Mouse (Mus musculus) 3134 (cell line): ENCODE data around the gene Dlk1.

Experiments used
- DNase-seq: peaks from one replicate; pipeline ENCODE4 v3.0.0-alpha.2; 2011; ENCODE audit warnings: low spot score; ENCODE audit not compliant: insufficient read length; ENCODE audit errors: extremely low read depth

Dlk1 gene

GRCm38 (mm10) chr12:109452592-109452991, at the start of gene Dlk1:
Dlk1 (plus strand) TSS chr12:109452823.
- no peak for DNase-seq

DNA sequence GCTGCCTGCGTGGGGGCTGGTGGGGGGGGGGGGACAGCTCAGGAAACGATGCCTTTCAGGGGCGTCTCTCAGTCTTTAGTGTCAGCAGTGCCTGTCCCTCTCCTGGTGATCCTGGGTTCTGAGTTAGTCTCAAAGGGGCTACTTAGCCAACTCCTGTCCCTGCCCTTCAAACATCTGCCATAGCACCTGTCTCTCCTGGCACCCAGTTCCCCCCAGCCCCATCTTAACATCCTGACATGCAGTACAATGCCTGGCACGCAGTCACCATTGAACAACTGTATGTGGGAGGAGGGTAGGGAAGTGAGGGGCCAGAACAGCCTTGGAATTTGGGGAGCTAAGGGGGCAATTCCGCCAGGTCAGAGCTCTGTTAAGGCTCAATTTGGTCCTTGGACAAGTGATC, 49.7 kb upstream of the Dlk1 start:
- DNase-seq, result no peak

GRCm38 (mm10) chr12:109403752-109404151, 48.9 kb upstream of the Dlk1 start:
- no peak for DNase-seq

DNA sequence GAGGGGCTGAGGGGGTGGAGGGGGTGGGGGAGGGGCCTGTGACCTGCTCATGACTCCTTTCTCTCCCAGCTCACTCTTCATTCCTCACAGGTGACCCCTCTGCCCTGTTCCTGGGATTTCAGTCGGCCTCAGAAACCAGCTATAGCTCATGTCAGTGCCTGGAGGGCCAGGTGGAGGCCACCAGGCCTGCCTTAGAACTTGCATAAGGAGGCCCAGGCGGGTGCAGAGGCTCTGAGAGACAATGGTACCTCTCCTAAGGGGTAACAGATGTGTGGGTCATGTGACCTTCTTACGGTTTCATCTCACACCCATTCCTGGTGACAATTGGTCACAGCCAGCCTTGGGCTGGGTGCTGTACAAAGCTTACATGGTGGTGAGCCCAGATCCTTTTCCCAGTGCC, 46.6 kb upstream of the Dlk1 start:
- no peak for DNase-seq

GRCm38 (mm10) chr12:109410723-109411122, 41.9 kb upstream of the Dlk1 start:
- DNase-seq, result no peak

DNA sequence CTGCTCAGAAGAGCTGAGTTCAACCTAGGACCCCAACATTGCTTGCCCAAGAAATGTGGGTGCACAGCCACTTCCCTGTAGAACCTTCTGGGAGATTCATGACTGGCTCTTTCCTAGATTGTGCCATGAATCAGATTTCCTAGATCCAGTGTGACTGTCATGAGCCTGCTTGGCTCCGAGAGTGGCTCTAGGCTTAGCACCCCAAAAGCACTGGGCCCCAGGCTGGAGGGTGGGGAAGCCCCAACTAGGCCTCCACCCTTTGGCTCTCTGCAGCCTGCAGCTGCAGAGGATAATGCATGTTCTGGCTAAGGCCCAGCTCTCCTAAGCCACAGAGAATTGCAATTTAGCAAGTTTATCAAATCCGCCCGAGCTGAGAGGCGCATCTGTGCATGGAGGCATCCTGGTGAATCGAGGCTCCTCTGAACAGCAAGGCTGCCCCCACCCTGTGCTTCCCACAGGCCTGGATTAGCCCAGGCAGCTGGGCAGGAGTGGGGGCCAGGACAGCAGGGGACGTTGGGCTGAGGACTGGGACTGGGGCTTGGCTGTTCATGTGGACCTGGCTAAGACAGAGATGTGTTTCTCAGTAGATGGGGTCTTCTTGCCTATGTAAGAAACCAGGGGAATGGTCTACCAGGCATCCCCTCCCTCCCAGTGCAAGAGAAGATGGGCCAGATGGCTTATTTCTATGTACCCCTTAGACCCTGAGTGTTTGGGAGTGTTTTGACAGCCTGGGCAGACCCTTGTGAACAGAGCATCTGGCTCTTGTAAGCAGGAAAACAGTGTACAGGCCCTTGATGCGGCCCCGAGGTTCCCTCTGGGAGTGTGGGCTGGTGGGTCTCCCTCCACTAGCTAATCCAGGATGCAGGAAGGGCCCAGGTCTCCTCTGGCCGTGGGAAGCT, 41.2 kb upstream of the Dlk1 start:
- DNase-seq, result no peak

DNA sequence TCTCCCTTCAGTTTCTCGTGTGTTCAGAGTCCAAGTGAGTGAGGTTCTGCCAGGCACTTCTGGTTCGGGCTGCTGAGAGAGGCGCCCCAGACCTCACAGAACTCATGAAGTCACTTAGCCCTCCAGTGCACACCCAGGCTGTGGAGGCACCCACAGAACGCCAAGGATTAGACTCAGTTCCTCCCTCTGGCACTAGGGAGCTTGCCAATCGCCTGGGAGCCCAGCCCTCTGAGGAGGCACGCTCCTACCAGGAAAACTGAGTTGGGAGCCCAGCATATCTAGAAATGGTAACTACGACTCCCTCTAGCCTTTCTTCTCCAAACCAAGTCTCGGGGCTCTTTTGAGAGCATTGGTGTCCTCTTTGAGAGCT, 40.6 kb upstream of the Dlk1 start:
- no peak for DNase-seq

GRCm38 (mm10) chr12:109412675-109413074, 39.9 kb upstream of the Dlk1 start:
- no peak for DNase-seq

DNA sequence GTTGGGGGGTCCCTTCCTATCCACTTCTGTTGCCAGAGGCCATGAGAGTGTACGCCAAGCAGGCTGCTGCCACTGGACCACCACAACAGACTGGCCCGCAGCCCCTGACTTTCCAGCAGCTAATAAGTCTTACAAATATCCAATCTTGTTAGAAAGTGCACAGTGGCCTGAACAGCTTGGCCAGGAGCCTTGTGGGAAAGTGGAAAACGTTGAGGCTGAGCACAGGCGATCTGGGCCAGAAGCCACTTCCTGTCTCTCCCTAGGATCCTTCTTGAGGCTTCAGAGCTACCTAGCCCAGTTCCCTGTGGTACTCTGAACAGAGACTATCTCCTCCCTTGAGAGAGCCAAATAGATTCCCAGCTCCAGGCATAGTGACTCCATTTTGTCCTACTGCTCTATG, 39.3 kb upstream of the Dlk1 start:
- no peak for DNase-seq

DNA sequence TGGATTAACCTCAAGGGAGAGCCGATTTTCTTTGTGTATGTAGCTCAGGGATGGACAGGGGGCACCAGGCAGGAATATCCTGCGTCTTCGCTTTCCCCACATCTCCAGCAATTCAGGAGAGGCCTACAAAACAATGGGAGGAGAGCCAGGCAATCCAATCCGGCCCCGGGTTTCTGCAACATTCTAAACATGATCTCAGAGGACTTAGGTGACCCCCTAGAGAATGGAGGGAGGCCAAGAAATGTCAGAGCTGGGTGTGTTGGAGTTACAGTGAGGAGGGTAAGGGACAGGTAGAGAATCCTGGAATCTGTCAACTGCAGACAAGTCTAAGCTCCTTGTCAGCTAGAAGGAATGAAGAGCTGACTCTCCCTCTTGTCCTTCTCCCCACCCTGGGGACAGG, 35.9 kb upstream of the Dlk1 start:
- DNase-seq, result no peak

GRCm38 (mm10) chr12:109417476-109418201, 35.0 kb upstream of the Dlk1 start:
- peak; percentile 84 for DNase-seq

DNA sequence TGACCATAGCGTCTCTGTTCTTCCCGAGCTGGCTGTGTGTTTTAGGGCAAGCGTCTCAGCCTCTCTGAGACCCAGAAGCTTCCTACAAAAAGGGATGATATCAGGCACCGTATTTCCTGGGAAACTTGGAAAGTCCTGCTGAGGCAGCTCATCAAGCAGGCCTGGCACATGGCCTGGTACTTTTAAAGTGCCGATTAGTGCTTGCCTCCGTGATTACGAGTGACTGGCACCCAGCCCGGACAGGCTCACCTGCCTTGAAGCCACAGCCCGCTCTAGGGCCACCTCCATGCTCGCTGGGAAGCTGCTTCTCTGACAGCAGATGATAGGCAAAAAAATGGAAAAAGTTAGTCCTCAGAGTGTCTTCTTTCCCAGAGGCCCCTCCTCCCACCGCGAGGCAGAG, 32.6 kb upstream of the Dlk1 start:
- DNase-seq, result no peak

DNA sequence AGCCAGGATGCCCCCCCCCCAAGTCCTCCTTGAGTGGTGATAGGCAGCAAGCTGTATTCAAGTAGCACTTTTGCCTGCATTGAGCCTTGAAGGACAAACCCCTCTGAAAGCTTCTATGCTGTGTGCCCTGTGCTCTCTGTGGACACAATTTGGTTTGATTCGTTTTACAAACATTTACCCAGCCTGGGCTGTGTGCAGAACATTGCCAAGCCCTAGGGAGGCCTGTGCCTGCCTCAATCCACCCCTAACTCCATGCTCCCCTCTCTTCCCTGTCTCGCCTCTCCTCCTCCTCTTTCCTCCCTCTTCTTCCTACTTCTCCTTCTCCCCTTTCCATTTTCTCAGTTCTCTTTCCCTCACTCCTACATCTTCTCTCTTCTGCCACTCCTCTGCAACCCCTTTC, 29.5 kb upstream of the Dlk1 start:
- DNase-seq, result no peak

GRCm38 (mm10) chr12:109423716-109424429, 28.8 kb upstream of the Dlk1 start:
- DNase-seq, result no peak

GRCm38 (mm10) chr12:109424753-109425332, 27.8 kb upstream of the Dlk1 start:
- DNase-seq, result no peak

DNA sequence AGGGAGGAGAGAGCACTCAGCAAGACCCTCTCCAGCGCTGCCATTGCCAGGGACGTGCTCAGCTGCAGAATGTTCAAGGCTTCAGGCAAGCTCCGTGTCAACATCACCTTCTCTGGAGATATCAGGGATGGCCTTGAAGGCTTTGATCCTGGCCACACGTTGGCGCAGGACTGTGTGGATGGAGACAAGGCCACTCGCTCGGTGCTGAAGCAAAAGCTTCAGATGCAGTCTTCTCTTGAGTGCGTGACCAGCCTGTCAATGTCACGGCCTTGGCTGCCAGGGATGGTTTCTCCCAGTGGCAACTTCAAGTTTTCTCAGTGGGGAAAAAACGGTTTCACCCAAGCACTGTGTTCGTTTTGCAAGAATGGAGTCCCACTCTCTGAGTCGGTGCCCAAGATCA, 26.6 kb upstream of the Dlk1 start:
- DNase-seq, result no peak

DNA sequence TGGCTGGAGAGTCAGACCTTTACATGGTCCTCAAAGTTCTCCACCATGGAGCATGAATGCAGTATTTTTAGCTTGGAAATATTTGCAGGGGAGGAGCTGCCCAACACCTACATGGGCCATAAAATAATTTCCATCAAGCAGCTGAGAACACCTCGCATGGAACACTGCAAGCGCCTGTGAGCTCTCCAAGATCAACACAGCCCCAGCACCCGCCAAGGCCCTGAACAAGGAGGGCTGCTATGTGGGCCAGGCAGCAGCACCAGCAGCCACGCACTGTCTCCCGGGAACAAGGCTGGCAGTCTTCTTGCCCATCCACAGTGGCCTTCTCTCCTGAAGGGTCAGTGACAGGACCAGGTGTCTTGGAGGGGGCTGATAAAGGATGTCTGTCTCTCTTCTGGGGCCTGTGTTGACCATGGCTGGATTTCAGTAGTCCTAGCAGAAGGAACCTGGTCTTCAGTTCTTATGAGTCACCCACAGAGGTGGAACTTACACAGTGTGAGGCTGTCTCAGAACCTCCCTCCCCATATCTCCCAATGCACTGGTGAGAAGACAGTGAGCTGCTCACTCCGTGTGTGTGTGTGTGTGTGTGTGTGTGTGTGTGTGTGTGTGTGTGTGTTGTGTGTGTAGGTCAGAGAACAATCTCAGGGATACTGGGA, 20.0 kb upstream of the Dlk1 start:
- DNase-seq, result no peak

GRCm38 (mm10) chr12:109436367-109436807, 16.2 kb upstream of the Dlk1 start:
- DNase-seq, result no peak

GRCm38 (mm10) chr12:109436852-109437251, 15.8 kb upstream of the Dlk1 start:
- no peak for DNase-seq

- DNase-seq, result peak; percentile 63
Measured at GRCm38 (mm10) chr12:109437559-109438350, 14.9 kb upstream of the Dlk1 start.
